Mouse (Mus musculus) CD4-positive naive resting alpha-beta T cell, adult 76 days (primary cell): ENCODE measurements around the gene Tmem221. TPM values are rescaled to one million over a fixed set of nuclear protein-coding genes. Genes with fewer than 3 reads are reported as not detected.

Experiments
- total RNA-seq: library from RNA; stranded (reverse); gene quantifications from one replicate; pipeline ENCODE4 v1.2.4, GENCODE M21; 2023

Gene Tmem221
- total RNA-seq: 1.2 TPM

DNA sequence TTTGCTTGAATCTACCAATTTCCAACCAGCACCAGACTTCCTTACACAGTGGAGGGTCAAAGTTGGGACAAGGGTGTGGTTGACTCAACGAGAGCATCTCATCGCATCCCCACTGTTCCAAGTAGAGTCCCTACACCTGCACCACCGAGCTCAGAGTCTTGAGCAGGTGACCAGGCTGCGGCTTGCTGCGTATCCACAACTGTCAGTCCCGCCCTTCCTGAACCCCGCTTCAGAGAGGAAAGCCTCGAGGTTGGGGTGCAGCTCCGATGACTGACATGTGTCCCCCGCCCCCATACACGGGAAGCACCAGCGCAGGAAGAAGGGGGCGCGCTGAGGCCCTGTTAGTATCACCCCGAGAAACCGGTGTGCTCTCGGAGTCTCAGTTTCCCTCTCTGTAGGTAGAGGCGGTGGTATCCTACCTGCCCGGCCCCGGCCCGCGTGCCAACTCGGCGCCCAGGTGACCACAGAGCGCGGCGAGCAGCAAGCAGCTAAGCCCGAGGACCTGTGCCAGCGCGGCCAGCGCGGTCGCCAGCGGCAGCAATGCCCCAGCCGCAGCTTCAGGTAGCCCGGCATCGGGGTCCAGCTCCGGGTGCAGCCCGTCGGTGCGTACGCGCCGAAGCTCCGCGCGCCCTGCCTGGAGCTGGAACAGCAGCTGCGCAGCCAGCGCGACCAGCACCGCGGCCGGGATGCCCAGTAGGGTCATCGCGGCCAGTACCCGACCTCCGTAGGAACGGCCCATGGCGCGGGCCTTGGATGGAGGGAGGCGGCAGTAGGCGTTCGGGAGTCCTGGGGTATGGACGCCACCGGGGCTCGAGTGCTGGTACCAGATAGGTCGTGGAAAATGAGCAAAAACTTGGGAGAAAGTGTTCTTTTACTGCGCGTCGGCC, at the start of gene Tmem221:
Gene Tmem221, minus strand, starts transcription at position 801 of the 887 bp plus-strand sequence.

DNA sequence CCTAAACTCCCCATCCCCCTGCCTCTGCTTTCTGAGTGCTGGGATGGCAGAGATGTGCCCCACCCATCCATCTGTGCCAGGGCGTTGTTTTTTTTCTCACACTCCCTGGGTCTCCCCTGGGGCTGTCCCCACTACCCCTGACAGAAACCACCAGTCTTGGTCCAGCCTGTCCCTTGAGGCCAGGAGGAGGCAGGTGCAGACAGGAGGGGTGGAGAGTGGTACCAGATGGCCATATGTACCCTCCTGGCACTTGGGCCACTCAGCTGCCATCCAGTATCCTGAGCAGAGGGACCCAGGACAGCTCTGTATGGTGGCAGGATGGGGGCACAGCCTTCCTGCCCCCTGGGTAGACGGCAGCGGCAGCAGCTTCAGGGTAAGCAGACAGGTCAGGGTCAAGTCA, 38.8 kb upstream of the Tmem221 start, which contains the start of gene Fam129c:
Gene Fam129c, plus strand, starts transcription at position 198 of the 400 bp plus-strand sequence.

DNA sequence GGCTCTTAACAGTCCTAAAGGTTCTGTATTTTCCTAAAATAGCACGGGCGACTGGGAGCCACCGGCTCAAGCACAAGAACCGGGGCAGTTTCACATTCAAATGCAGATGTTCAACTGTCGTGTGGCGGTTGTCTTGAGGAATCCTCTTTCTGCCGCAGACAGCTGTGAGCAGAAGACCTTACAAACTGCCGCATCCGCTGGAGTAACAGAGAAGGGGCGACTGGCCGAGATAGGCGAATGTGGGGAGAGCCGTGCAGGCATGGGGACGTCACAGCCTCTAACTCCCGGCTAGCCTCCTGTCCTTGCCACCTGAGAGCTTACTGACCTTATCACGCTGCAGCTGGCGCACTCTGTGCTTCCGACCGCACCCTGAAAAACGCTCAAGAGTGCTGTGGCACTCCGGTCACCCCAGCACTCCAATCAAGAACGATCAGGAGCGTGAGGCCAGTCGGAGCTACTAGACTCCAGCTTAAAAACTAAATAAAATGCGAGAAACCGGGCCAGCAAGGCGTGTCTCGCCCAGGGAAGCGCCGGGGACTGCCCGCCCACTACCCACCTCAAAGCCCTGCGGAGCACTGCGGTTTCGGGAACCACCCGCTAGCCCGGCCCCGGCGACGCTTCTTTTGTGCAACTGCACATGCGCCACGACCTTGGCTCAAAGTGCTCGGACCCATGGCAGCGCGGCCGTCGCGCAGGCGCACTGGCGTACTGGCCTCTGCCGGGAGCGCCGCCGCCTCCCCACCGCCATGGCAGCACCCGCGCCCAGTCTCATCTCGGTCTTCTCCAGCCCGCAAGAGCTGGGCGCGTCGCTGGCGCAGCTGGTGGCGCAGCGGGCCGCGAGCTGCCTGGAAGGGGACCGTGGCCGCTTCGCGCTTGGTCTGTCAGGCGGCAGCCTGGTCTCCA, 33.1 kb upstream of the Tmem221 start, which contains the start of gene Pgls:
Gene Pgls, plus strand, starts transcription at position 706 of the 903 bp plus-strand sequence.

DNA sequence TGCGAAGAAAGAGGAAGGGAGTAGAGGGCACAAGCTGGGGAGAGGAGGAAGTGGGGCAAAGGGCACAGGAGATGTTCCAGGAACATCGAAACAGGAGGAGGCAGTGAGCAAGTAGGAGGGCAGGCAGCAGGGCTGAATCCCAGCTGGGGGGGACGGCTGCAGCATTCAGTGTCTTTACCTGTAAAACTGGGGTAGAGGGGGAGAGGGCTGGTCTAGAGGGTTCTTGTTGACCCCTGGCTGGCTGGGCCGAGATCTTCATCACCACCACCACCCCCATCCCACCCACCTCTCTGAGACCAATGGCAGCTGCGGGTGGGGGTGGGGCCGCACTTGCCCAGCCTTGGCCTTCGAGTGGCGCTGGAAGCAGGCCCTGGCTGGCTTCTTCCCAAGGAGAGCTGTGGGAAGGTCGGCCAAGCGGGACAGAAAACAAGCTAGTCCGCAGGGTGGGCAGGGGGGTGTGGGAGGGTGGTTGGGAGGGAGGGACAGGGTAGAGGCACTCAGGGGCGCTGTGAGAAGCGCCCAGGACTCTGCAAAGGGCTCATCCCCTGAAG, 9.8 kb upstream of the Tmem221 start, which contains the start of gene Slc27a1:
Gene Slc27a1, plus strand, starts transcription at position 496 of the 551 bp plus-strand sequence.

DNA sequence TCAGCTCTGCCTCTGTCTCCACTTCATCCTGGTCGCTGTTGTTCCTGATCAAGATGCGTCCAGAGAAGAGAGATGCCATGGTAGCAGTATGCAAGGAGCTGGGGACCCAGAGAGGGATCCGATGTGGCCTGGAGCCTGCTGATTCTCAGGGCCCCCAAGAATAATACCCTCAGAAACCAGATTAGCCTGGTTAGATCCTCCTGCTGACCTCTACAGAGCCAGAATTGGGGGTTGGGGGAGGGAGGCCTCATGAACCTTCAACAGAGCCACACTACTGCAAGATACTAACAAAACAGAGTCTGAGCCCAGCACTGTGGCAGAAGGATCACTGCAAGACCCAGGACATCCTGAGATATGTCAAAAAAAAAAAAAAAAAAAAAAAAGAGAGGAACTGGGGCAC, 7.8 kb upstream of the Tmem221 start, which contains the start of gene Nxnl1:
Gene Nxnl1, minus strand, starts transcription at position 101 of the 400 bp plus-strand sequence.

DNA sequence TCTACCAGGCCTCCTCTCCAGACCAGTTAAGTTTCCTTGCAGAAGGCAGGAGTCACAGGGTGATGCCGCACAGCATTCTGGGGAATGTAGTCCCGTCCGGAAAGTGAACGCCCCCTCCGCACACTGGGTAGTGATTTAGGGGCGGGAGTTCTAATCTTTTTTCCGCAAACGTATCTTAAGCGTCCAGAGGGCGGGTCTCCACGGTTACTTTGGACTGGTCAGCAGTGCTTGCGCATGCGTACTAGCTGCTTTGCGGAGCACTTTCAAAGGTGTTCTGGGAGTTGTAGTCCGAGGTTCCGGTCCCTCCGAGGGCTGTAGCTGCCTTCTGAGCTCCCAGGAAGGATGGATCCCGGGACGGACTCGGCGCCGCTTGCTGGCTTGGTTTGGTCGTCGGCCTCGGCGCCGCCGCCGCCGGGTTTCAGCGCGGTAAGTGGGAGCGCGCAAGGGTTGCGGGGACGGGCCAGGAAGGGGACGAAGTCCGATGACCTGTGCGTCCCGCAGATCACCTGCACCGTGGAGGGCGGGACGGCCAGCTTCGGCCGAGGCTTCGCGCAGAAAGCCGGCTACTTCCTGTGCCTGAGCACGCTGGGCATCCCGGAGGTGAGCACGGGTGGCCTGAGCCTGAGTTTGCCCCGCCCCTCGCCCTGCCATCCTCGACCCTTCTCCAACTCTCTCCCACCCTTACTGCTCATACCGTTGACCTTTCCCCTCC, 15.9 kb downstream of the Tmem221 start, which contains the start of gene Mvb12a:
Gene Mvb12a, plus strand, starts transcription at position 291 of the 712 bp plus-strand sequence.

DNA sequence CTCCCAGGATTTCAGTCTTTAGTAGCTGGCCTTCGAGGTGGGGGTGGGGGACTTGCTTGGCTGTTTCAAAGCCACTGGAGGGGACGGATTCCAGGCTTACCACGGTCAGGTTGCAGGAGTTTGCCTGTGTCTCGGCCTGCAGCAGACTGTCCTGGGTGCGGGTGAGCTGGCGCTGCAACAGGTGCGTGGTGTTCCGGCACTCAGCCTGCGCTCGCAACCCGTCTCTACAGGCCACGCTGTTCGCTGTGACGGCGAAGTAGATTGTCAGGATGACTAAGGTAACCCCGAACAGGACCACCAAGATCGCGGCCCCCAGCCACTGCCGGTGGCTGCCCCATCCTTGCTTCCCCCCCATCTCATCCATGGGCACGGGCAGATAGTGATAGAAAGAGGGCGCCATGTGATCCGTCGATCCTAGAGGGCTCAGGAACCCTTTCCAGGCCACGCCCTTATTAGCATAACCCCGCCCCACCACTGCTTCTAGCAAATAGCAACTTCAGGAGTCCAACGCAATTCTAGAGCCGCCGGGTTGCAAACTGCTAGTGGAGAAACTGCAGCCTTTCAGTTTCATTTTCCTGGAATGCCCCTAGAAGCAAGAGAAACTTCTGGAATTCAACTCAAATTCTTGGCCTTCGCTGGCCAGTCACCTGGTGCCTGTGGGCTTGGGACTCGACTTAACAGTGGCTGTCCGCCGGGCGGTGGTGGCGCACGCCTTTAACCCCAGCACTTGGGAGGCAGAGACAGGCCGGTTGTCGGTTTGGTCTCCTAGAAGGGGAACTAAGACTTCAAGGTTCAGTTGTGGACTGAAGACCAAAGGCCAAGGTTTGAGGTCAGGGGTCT, 21.4 kb downstream of the Tmem221 start, which contains the start of gene Bst2:
Gene Bst2, minus strand, starts transcription at position 429 of the 840 bp plus-strand sequence.

DNA sequence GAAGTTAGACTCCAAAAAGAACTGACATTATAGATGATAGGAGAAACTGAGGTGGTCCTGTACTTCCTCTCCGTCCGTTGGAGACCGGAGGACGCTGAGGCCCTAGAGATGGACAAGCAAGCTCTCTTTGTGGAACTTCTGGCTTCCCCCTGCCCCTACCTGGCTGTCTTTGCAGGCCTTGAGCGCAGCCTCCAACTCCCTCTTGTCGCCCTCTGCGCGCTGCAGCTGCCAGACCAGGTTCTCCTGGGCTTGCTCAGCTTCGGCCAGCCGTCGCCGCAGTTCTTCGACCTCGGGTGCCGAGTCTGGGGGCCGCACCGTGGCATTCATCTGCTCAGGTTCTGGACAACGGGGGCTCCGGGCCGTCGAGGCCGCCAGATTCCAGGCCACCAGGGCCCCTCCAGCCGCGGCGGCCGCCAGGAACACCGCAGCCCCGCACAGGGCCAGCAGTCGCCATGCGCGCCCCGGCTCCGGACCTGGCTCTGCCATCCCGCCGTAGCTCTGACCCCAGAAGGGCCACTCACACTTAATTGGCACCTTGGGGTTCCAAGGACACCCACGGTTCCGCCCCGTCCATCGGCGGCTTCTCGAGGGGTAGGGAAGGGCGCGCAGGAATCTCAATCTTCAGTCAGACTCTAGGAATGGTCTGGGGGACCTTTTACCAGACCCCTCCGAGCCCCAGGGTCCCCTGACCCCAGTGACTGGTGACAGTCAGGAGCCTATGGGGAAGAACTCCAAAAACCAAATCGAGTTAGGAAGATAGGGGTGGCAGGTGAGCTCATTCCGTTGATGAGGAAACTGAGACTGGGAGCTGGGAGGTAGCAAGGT, 33.2 kb downstream of the Tmem221 start, which contains the start of gene Ccdc194:
Gene Ccdc194, minus strand, starts transcription at position 486 of the 825 bp plus-strand sequence.

DNA sequence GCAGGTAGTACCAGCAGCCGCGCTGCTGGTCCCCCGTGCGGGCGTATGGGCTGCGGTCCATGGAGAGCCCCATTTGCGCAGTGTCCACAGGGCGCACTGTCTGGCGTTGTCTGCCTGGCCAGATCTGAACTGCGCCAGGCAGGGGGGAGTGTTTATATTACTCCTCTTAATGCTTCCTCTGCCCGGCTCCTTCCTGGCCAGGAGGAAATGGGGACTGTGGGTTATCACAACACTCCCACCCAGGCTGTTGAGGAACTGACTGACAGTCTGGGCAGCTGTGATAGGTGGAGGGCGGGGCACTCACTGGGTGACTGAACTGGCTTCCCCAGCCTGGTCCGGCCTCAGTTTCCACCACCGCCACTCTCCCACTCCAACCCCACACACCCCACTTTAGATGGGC, 47.0 kb downstream of the Tmem221 start, which contains the start of gene Plvap:
Gene Plvap, minus strand, starts transcription at position 109 of the 400 bp plus-strand sequence.

Other genes starting within 250 kb of the Tmem221 start
- gene Use1, start 192.0 kb downstream of the Tmem221 start, total RNA-seq: 304 TPM
- 23.7 TPM for gene Ocel1, start 187.6 kb downstream of the Tmem221 start, total RNA-seq
- gene Nr2f6, start 176.9 kb downstream of the Tmem221 start, total RNA-seq: 5.0 TPM
- not detected for gene Ushbp1, start 163.1 kb downstream of the Tmem221 start, total RNA-seq
- 93.6 TPM for gene Babam1, start 162.0 kb downstream of the Tmem221 start, total RNA-seq
- gene Ankle1, start 152.9 kb downstream of the Tmem221 start, total RNA-seq: 1.3 TPM
- gene Abhd8, start 95.2 kb downstream of the Tmem221 start, total RNA-seq: 80.8 TPM
- gene Mrpl34, start 93.9 kb downstream of the Tmem221 start, total RNA-seq: 20.2 TPM
- gene Dda1, start 89.7 kb downstream of the Tmem221 start, total RNA-seq: 104 TPM
- 20.5 TPM for gene Ano8, start 72.9 kb downstream of the Tmem221 start, total RNA-seq
- 10.3 TPM for gene Gtpbp3, start 70.8 kb downstream of the Tmem221 start, total RNA-seq
- 0.56 TPM for gene Plvap, start 47.1 kb downstream of the Tmem221 start, total RNA-seq
- not detected for gene Ccdc194, start 33.2 kb downstream of the Tmem221 start, total RNA-seq
- 56.4 TPM for gene Bst2, start 21.4 kb downstream of the Tmem221 start, total RNA-seq
- 27.1 TPM for gene Mvb12a, start 15.9 kb downstream of the Tmem221 start, total RNA-seq
- gene Nxnl1, start 7.7 kb upstream of the Tmem221 start, total RNA-seq: not detected
- gene Slc27a1, start 10.0 kb upstream of the Tmem221 start, total RNA-seq: 5.5 TPM
- 49.5 TPM for gene Pgls, start 33.3 kb upstream of the Tmem221 start, total RNA-seq
- 13.7 TPM for gene Fam129c, start 38.8 kb upstream of the Tmem221 start, total RNA-seq
- gene Colgalt1, start 52.1 kb upstream of the Tmem221 start, total RNA-seq: 42.5 TPM
- gene Unc13a, start 112.9 kb upstream of the Tmem221 start, total RNA-seq: 0.53 TPM
- 72.0 TPM for gene Jak3, start 117.4 kb upstream of the Tmem221 start, total RNA-seq
- gene Insl3, start 130.3 kb upstream of the Tmem221 start, total RNA-seq: 50.8 TPM
- 0.53 TPM for gene B3gnt3, start 142.9 kb upstream of the Tmem221 start, total RNA-seq
- 99.7 TPM for gene Fcho1, start 166.8 kb upstream of the Tmem221 start, total RNA-seq